Mouse (Mus musculus): ENCODE measurements at regions not wholly inside any gene's neighbourhood (a gene's known extent, or its start where the extent isn't known, plus 50 kb on each side); places are given as distances from the start of the nearest gene placed in this dataset.

GRCm38 (mm10) chr5:16681055-16681454 is 110.6 kb upstream of the Gm28710 start:
- Histone ChIP-seq H3K4me3 (ENCODE audit: low read length) (no peak overlapping the region), H3K27ac (ENCODE audit: low read length) (no peak overlapping the region), H3K4me1 (ENCODE audit: control insufficient read depth, insufficient read depth, low read length) (no peaks in the 10 kb centered on the region), H3K9ac (ENCODE audit: low read depth, low read length) (no peak overlapping the region), H3K27me3 (replicated peaks; ENCODE audit: control insufficient read depth, insufficient read depth, low read length) (no peaks in the 10 kb centered on the region), H3K4me2 (ENCODE audit: low read depth, low read length) (no peak overlapping the region), H3K9me3 (ENCODE audit: control insufficient read depth, low read length) (no peaks in the 10 kb centered on the region), H3K36me3 (ENCODE audit: control insufficient read depth, insufficient read depth, low read length) (no peaks in the 10 kb centered on the region)
- ATAC-seq = no peak

- no peak for ATAC-seq
- H3K9me3 ChIP-seq (ENCODE audit: control insufficient read depth, low read length) = no peaks in the 10 kb centered on the region
- H3K9ac ChIP-seq (ENCODE audit: low read depth, low read length) = no peak overlapping the region
- no peak overlapping the region for H3K27ac ChIP-seq (ENCODE audit: low read length)
- 83% methylated on average over 10 of the region's 10 CpGs for WGBS
- H3K27me3 ChIP-seq (replicated peaks; ENCODE audit: control insufficient read depth, insufficient read depth, low read length) = no peaks in the 10 kb centered on the region
- no peak overlapping the region for H3K4me3 ChIP-seq (ENCODE audit: low read length)
- H3K4me1 ChIP-seq (ENCODE audit: control insufficient read depth, insufficient read depth, low read length) = no peaks in the 10 kb centered on the region
- no peaks in the 10 kb centered on the region for H3K36me3 ChIP-seq (ENCODE audit: control insufficient read depth, insufficient read depth, low read length)
- H3K4me2 ChIP-seq (ENCODE audit: low read depth, low read length) = no peak overlapping the region
These were observed 107.5 kb upstream of the Gm28710 start for GRCm38 (mm10) chr5:16684079-16684478.

GRCm38 (mm10) chr5:16699260-16699659 is 92.3 kb upstream of the Gm28710 start:
- Histone ChIP-seq H3K4me2 (ENCODE audit: low read depth, low read length) (no peak overlapping the region), H3K27ac (ENCODE audit: low read length) (no peak overlapping the region), H3K36me3 (ENCODE audit: control insufficient read depth, insufficient read depth, low read length) (no peaks in the 10 kb centered on the region), H3K9ac (ENCODE audit: low read depth, low read length) (no peak overlapping the region), H3K27me3 (replicated peaks; ENCODE audit: control insufficient read depth, insufficient read depth, low read length) (no peaks in the 10 kb centered on the region), H3K9me3 (ENCODE audit: control insufficient read depth, low read length) (no peaks in the 10 kb centered on the region), H3K4me3 (ENCODE audit: low read length) (no peak overlapping the region), H3K4me1 (ENCODE audit: control insufficient read depth, insufficient read depth, low read length) (no peaks in the 10 kb centered on the region)
- WGBS = 72% methylated on average over 2 of the region's 2 CpGs
- ATAC-seq = no peak

GRCm38 (mm10) chr5:16700546-16700945 is 91.1 kb upstream of the Gm28710 start:
- Histone ChIP-seq H3K4me2 (ENCODE audit: low read depth, low read length) (no peak overlapping the region), H3K27ac (ENCODE audit: low read length) (no peak overlapping the region), H3K4me1 (ENCODE audit: control insufficient read depth, insufficient read depth, low read length) (no peaks in the 10 kb centered on the region), H3K27me3 (replicated peaks; ENCODE audit: control insufficient read depth, insufficient read depth, low read length) (no peaks in the 10 kb centered on the region), H3K4me3 (ENCODE audit: low read length) (no peak overlapping the region), H3K9me3 (ENCODE audit: control insufficient read depth, low read length) (no peaks in the 10 kb centered on the region), H3K9ac (ENCODE audit: low read depth, low read length) (no peak overlapping the region), H3K36me3 (ENCODE audit: control insufficient read depth, insufficient read depth, low read length) (no peaks in the 10 kb centered on the region)
- no peak for ATAC-seq
- 70% methylated on average over 1 of the region's 1 CpGs for WGBS

- no peak for ATAC-seq
- Histone ChIP-seq H3K9ac (ENCODE audit: low read depth, low read length) (no peak overlapping the region), H3K4me2 (ENCODE audit: low read depth, low read length) (no peak overlapping the region), H3K27me3 (replicated peaks; ENCODE audit: control insufficient read depth, insufficient read depth, low read length) (no peaks in the 10 kb centered on the region), H3K36me3 (ENCODE audit: control insufficient read depth, insufficient read depth, low read length) (no peaks in the 10 kb centered on the region), H3K4me3 (ENCODE audit: low read length) (no peak overlapping the region), H3K27ac (ENCODE audit: low read length) (no peak overlapping the region), H3K4me1 (ENCODE audit: control insufficient read depth, insufficient read depth, low read length) (no peaks in the 10 kb centered on the region), H3K9me3 (ENCODE audit: control insufficient read depth, low read length) (no peaks in the 10 kb centered on the region)
- 90% methylated on average over 2 of the region's 2 CpGs for WGBS
These were observed 88.9 kb upstream of the Gm28710 start for GRCm38 (mm10) chr5:16702675-16703074.

- H3K27me3 ChIP-seq (replicated peaks; ENCODE audit: control insufficient read depth, insufficient read depth, low read length) = no peaks in the 10 kb centered on the region
- H3K9ac ChIP-seq (ENCODE audit: low read depth, low read length) = no peak overlapping the region
- H3K4me1 ChIP-seq (ENCODE audit: control insufficient read depth, insufficient read depth, low read length) = no peaks in the 10 kb centered on the region
- H3K4me2 ChIP-seq (ENCODE audit: low read depth, low read length) = no peak overlapping the region
- H3K36me3 ChIP-seq (ENCODE audit: control insufficient read depth, insufficient read depth, low read length) = no peaks in the 10 kb centered on the region
- no peak overlapping the region for H3K4me3 ChIP-seq (ENCODE audit: low read length)
- no peaks in the 10 kb centered on the region; the same call in 1 of the 2 replicates for H3K9me3 ChIP-seq (ENCODE audit: control insufficient read depth, low read length)
- ATAC-seq = peak; percentile 94
- H3K27ac ChIP-seq (ENCODE audit: low read length) = no peak overlapping the region
These were observed 75.7 kb upstream of the Gm28710 start for GRCm38 (mm10) chr5:16715863-16716262.

GRCm38 (mm10) chr5:16716391-16716790 is 75.2 kb upstream of the Gm28710 start:
- no peak overlapping the region for H3K4me2 ChIP-seq (ENCODE audit: low read depth, low read length)
- H3K4me1 ChIP-seq (ENCODE audit: control insufficient read depth, insufficient read depth, low read length) = no peaks in the 10 kb centered on the region
- H3K4me3 ChIP-seq (ENCODE audit: low read length) = no peak overlapping the region
- WGBS = 39% methylated on average over 1 of the region's 1 CpGs
- no peak; the same call in 1 of the 2 replicates for ATAC-seq
- H3K9ac ChIP-seq (ENCODE audit: low read depth, low read length) = no peak overlapping the region
- H3K27me3 ChIP-seq (replicated peaks; ENCODE audit: control insufficient read depth, insufficient read depth, low read length) = no peaks in the 10 kb centered on the region
- H3K9me3 ChIP-seq (ENCODE audit: control insufficient read depth, low read length) = no peaks in the 10 kb centered on the region; the same call in 1 of the 2 replicates
- no peak overlapping the region for H3K27ac ChIP-seq (ENCODE audit: low read length)
- H3K36me3 ChIP-seq (ENCODE audit: control insufficient read depth, insufficient read depth, low read length) = no peaks in the 10 kb centered on the region

- H3K36me3 ChIP-seq (ENCODE audit: control insufficient read depth, insufficient read depth, low read length) = no peaks in the 10 kb centered on the region
- no peaks in the 10 kb centered on the region for H3K4me1 ChIP-seq (ENCODE audit: control insufficient read depth, insufficient read depth, low read length)
- no peak overlapping the region for H3K9ac ChIP-seq (ENCODE audit: low read depth, low read length)
- no peaks in the 10 kb centered on the region for H3K9me3 ChIP-seq (ENCODE audit: control insufficient read depth, low read length)
- no peak overlapping the region for H3K27ac ChIP-seq (ENCODE audit: low read length)
- H3K27me3 ChIP-seq (replicated peaks; ENCODE audit: control insufficient read depth, insufficient read depth, low read length) = no peaks in the 10 kb centered on the region
- H3K4me2 ChIP-seq (ENCODE audit: low read depth, low read length) = no peak overlapping the region
- no peak for ATAC-seq
- no peak overlapping the region for H3K4me3 ChIP-seq (ENCODE audit: low read length)
These were observed 66.8 kb upstream of the Gm28710 start for GRCm38 (mm10) chr5:16724820-16725219.

Data from intestine, embryonic 16.5 days (tissue).